Mouse (Mus musculus) cerebellum, adult 2 months (tissue): ENCODE measurements around the gene Ankrd53. TPM values are rescaled to one million over a fixed set of nuclear protein-coding genes. Genes with fewer than 3 reads are reported as not detected.

Source experiments
- DNase-seq, 2 experiments: peaks; one replicate each; pipeline ENCODE4 v3.0.0; 2021
- H3K27ac ChIP-seq: fragments of 200-500 bp; 2 replicates; pipeline ENCODE4 v1.5.1; 2012; ENCODE audit warnings: low read length, control low read depth, inconsistent platforms; ENCODE audit not compliant: insufficient read depth
- H3K27me3 ChIP-seq: fragments of 200-500 bp; 2 replicates; pipeline ENCODE4 v1.6.1; 2012; ENCODE audit warnings: inconsistent platforms, mild to moderate bottlenecking, low read length, moderate library complexity; ENCODE audit not compliant: control insufficient read depth, insufficient read depth
- H3K4me1 ChIP-seq: fragments of 200-500 bp; 2 replicates; pipeline ENCODE4 v1.6.1; 2011; ENCODE audit warnings: low read length; ENCODE audit not compliant: control insufficient read depth, insufficient read depth
- H3K4me3 ChIP-seq: fragments of 200-500 bp; replicated peaks from 2 replicates; pipeline ENCODE3; 2011; ENCODE audit warnings: mild to moderate bottlenecking, low read depth, low read length, control low read depth; ENCODE audit not compliant: insufficient read depth
- CTCF ChIP-seq: fragments of 200-500 bp; IDR thresholded peaks from 2 replicates; pipeline ENCODE4 v1.5.1; 2011; ENCODE audit warnings: low read depth, mild to moderate bottlenecking, control low read depth, low read length, moderate library complexity, borderline replicate concordance; ENCODE audit not compliant: insufficient read depth
- POLR2A ChIP-seq: fragments of 200-500 bp; IDR thresholded peaks from 2 replicates; pipeline ENCODE4 v1.6.1; 2011; ENCODE audit warnings: low read length, control low read depth, borderline replicate concordance; ENCODE audit not compliant: insufficient read depth
- WGBS: fragments of 180-500 bp; shearing (Covaris S2); methylation state at CpG from one replicate; pipeline ENCODE4 v1.1.7; 2018; 5-methylcytosine and 5-hydroxymethylcytosine counted together
- polyA plus RNA-seq: library from polyadenylated mRNA; depleted of rRNA; stranded (reverse); fragments of >200 nt; gene quantifications from 2 replicates; pipeline ENCODE4 v1.2.3, GENCODE M21; 2012

The Ankrd53 gene
- polyA plus RNA-seq, 1 experiment = not detected

DNA sequence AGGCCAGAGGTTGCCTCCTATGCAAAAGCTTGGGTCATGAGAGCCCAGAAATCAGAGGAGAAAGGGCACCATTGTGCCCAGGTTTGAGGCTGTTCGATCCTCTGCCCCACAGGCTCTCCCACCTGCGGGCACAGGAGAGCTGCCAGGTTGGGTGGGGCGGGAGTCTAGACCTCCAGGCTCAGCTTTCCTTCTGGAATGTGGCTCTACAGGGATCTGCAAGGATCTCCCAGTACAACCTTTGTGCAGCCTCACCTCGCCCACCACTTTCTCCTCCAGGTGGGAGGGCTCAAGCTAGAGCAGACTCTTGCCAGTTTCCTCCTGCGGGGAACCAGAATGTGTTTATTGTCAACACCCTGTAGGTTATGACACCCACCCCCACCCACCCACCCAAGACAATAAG, 17.9 kb upstream of the Ankrd53 start:
- WGBS = 80% methylated on average over 5 of the region's 5 CpGs
- DNase-seq = no peak
- TF ChIP-seq POLR2A (no peak), CTCF (no peak)

DNA sequence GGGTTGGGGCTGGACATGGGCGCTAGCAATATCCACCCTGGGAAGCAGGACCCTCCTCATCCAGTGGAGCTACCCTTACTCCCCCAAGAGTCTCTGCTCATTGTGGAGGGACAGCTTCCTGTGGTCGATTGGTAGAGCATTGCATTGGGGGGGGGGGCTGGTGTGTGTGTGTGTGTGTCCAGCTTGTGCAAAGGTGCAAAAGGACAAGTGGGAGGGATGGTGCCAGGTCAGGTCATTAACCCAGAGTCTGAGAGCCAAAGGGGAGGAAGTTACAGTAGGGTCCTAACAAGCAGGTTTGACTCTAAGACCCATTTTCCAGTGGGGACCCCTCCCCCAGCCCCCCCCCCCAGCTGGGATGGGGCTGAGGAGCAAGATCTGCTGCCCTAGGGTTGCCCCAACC, 17.0 kb upstream of the Ankrd53 start:
- 50% methylated on average over 2 of the region's 2 CpGs for WGBS
- TF ChIP-seq POLR2A (no peak), CTCF (no peak)
- Histone ChIP-seq H3K4me3 (no peak overlapping the region), H3K4me1 (no peaks in the 10 kb centered on the region), H3K27ac (no peak overlapping the region), H3K27me3 (no peaks in the 10 kb centered on the region)
- DNase-seq = no peak

More for the DNA sequence above, 17.9 kb upstream of the Ankrd53 start:
- no peak overlapping the region for H3K4me3 ChIP-seq
- no peaks in the 10 kb centered on the region for H3K4me1 ChIP-seq
- no peak overlapping the region for H3K27ac ChIP-seq
- no peaks in the 10 kb centered on the region for H3K27me3 ChIP-seq

DNA sequence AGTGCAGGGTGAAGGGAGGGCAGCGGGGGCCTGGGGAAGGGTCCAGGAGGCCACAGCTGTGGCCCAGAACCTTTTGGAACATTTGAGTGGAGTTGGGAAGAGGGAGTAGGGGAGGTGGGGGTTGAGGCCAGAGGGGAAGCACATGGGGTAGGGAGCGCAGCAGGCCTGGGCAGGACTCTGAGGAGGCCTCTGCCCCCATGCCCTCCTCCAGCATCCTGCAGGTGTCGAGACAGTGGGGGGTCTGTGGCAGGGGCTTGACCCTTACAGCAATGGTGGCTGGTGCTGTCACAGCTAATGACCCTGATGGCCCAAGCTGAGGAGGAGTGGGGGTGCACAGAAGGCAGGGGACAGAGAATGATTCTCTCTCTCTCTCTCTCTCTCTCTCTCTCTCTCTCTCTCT, 13.2 kb upstream of the Ankrd53 start:
- no peak for TF ChIP-seq POLR2A
- TF ChIP-seq CTCF = no peak
- WGBS = 53% methylated on average over 3 of the region's 3 CpGs

DNA sequence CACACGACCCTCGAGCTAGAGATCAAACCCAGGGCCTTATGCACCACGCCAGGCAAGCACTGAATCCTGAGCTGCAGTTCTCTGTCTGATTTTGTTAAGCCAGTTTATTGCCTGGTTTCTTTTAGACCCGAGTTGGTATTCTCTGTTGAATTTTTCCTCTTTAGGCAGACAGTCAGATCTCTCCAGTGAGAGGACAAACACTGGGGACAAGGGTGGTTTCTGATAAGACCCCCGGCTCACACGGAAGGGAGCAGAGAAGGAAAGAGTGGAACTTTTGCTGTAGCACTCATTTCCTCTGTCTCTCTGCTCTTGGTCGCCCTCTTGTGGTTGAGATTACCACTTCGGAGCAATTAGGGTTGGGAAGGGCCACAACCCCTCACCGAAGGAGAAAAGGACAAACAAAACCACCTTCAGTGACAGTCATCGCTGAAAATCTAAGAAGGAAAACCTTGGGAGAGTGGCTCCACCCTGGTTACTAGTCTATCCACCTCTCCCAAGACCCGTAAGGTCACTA, 12.2 kb upstream of the Ankrd53 start:
- H3K4me1 ChIP-seq = no peaks in the 10 kb centered on the region
- H3K27ac ChIP-seq = no peak overlapping the region
- H3K27me3 ChIP-seq = no peaks in the 10 kb centered on the region
- H3K4me3 ChIP-seq = no peak overlapping the region
- DNase-seq = peak; percentile 15 to 45
- TF ChIP-seq POLR2A (no peak), CTCF (peak; percentile 77)
- WGBS = 11% methylated on average over 11 of the region's 11 CpGs

More for the DNA sequence above, 13.2 kb upstream of the Ankrd53 start:
- Histone ChIP-seq H3K27ac (no peak overlapping the region), H3K27me3 (no peaks in the 10 kb centered on the region), H3K4me3 (no peak overlapping the region), H3K4me1 (no peaks in the 10 kb centered on the region)
- DNase-seq = no peak

DNA sequence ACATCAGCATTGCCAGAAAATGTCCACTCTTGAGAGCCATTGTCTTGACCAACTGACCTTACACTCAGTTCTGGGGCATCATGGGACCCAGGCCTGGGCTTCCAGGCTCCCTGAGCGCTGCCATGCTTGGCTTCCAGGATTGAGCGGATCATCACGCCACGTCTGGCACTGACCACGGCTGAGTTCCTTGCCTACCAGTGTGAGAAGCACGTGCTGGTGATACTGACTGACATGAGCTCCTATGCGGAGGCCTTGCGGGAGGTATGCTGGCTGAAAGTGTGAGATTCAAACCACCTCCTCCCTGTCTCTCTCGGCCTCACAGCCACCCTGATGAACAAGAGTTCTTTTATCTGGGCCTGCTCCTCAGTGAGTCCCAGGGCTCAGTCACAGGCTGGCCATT, 6.4 kb upstream of the Ankrd53 start:
- no peaks in the 10 kb centered on the region for H3K4me1 ChIP-seq
- H3K4me3 ChIP-seq = no peak overlapping the region

DNA sequence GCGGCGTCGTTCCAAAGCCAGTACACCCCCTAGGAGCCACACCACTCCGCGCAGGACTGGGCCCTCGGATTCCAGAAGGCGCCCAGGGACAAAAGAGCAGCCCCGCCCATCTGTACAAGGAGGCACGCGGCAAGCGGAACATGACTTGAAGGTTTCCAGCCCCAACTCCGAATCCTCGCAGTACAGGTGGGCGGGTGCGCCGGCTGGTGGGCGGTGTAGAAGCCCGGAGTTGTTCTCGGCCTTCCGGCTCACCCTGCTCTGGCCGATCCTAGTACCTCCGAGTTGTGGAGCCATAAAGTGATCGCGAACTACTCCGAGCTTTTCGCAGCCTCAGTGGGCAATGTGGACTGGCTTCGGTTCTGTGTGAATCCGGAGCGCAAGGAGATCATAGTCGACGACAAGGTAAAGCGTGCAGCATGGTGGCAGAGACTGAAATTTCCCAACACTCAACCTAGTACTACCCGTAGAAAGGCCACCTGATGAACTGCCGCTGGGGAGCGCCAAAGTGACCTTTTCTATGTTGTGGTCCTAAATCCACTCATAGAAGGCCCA, 512 bp downstream of the Ankrd53 start:
- WGBS = 22% methylated on average over 35 of the region's 35 CpGs
- Histone ChIP-seq H3K4me1 (no peaks in the 10 kb centered on the region), H3K4me3 (no peak overlapping the region), H3K27ac (no peak overlapping the region), H3K27me3 (no peaks in the 10 kb centered on the region)
- no peak for TF ChIP-seq CTCF
- TF ChIP-seq POLR2A = no peak
- no peak for DNase-seq

More for the DNA sequence above, 6.4 kb upstream of the Ankrd53 start:
- TF ChIP-seq CTCF = no peak
- no peak for TF ChIP-seq POLR2A
- DNase-seq = no peak
- Histone ChIP-seq H3K27me3 (no peaks in the 10 kb centered on the region), H3K27ac (no peak overlapping the region)
- 68% methylated on average over 9 of the region's 9 CpGs for WGBS

DNA sequence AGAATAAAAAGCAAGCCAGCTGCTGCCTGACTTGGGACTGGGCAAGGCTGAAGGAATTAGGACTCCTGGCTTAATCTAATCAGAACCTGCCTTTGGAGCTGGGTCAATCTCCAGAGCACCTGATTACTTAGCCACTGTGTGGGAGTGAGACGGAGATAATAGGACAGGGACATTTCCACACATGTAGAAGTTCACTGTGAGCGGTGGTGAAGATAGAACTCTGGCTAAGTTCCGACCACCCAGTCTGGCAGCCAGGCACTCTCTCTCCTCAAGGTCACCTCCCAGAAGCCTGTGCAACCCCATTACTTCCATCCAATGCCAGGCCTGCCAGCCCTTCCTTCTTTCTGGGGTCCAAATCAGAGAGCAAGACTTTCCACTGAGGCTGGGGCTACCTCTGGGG, 4.5 kb downstream of the Ankrd53 start:
- DNase-seq = no peak
- TF ChIP-seq CTCF (no peak), POLR2A (no peak)
- H3K27ac ChIP-seq = no peak overlapping the region
- H3K27me3 ChIP-seq = no peaks in the 10 kb centered on the region
- 87% methylated on average over 3 of the region's 3 CpGs for WGBS
- H3K4me3 ChIP-seq = no peak overlapping the region
- H3K4me1 ChIP-seq = no peaks in the 10 kb centered on the region

DNA sequence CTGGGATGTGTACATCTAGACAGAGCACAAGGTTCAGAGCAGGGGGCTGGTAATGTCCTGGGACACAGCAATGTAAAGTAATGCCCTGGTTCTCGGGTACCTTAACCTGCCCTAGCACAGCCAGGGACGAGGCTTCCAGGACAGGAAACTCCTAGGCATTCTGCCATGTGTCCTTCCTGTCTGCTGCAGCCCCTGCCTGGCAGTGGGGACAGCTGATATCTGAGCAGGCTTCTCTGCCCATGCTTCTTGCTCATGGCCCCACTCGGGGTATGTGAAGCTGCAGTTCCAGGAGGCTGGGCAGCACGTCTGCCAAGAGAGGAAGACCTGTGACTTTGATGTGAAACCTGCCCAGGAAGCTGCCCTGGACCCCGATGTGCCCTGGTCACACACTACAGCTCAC, 6.0 kb downstream of the Ankrd53 start:
- Histone ChIP-seq H3K4me3 (no peak overlapping the region), H3K27ac (no peak overlapping the region), H3K4me1 (peaks cover 4% of the 10 kb centered on the region; the same call in 1 of the 2 replicates), H3K27me3 (no peaks in the 10 kb centered on the region)
- no peak for TF ChIP-seq CTCF
- TF ChIP-seq POLR2A = no peak
- WGBS = 68% methylated on average over 5 of the region's 5 CpGs
- DNase-seq = no peak

DNA sequence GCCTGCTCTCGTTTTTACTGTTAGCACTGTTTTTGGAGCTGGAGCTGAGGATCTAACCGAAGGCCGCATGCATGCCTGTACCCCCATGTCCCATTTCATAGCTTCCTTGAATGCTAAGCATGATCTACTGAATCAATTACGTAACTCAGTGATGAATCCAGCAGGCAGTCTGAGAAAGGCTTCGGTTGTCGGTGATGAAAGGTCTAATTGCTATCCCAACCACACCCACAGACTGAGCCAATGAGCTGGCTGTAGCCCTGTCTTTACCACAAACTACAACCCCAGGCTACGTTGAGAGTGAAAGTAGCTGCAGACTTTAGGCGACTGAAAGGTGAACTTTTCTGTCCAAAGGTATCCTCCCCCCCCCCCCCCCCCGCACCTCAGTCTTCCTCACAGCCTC, 11.7 kb downstream of the Ankrd53 start:
- no peak for DNase-seq
- peak overlapping the region; percentile 22 for H3K4me3 ChIP-seq
- H3K27me3 ChIP-seq = no peaks in the 10 kb centered on the region
- TF ChIP-seq CTCF (no peak), POLR2A (no peak)
- no peak overlapping the region for H3K27ac ChIP-seq
- 61% methylated on average over 9 of the region's 9 CpGs for WGBS
- peaks cover 12% of the 10 kb centered on the region; the same call in 1 of the 2 replicates for H3K4me1 ChIP-seq
